Mouse (Mus musculus): ENCODE results near the gene Fam173b.

DNA sequence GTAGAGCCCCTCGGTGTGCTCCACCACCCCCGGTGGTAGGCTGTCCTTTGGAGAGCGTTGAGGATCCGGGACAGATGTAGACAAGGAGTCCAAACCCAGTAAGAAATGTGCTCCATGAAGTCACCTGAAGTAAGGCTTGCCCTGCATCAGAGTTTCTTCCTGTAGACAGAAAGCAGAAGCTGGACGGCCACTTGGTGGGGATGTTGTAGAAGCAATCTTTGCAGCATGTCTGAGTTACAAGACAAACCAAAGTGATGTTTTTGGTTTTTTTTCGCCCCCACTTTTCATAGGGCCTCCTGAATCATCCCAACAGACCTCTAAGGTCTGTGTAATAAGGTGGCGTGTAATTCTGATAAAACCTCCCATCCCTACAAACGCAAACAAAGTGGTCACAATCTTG lies 17.9 kb downstream of the Fam173b start:
- TF ChIP-seq POLR2A (IDR thresholded peaks at IDR 0.05; ENCODE audit: control insufficient read depth, extremely low read depth, insufficient read depth, low read length, poor library complexity) = no peak
- TF ChIP-seq CTCF (IDR thresholded peaks at IDR 0.05; ENCODE audit: borderline replicate concordance, control insufficient read depth, extremely low read depth, insufficient read depth, low read length, poor library complexity) = no peak

Data from thymus, adult 2 months (tissue).